Mouse (Mus musculus) spleen, adult 18-20 months (tissue): ENCODE data around the gene Sept9.
"Not testable (repeated sequence)": the region's sequence is repeated elsewhere in the genome, so short reads cannot be mapped to it uniquely, and the experiment has no call there.

Experiments used
- DNase-seq, 2 experiments: peaks; one replicate each; pipeline ENCODE4 v3.0.0; 2022; ENCODE audit warnings: mixed read lengths in 2 of 2

The Sept9 gene

DNA sequence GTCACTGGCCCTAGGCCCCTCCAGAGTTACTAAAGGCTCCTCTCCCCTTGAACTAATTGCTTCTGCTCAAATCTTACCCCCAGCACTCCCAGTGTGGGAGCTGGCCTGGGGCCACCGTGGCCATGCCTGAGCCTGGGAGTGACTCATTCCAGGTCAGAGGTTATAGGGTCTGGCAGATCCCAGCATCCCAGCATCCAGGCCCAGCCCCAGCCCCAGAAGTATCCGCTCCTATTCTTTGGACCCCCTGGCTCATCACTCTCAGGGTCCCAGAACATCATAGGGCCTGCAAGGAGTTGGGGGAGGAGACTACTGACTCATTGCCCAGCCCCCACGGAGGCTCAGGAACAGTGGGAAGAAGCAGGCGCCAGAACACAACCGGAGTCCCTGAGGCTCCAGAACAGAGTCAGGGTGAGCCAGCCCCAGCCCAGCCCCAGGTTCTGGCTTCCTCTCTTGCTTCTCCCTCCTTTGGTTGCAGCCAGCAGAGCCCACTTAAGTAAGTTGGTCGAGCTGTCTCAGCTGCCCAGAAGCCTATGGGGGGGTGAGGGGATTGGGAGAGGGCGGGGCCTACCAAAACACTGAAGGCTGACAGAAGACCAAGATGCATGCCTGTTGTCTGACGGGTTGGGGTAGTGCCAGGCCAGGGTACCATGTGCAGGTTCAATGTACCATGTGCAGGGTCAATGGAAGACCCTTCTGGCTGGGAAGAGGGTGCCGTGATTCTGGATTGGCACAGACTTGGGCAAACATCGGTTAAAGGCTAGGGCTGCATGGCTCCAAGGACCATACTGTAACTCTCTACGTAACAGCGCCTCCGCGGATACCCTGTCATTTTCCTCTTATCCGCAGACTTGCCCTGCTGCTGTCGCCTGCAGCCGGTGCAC, 132.1 kb downstream of the Sept9 start:
- DNase-seq: no peak

DNA sequence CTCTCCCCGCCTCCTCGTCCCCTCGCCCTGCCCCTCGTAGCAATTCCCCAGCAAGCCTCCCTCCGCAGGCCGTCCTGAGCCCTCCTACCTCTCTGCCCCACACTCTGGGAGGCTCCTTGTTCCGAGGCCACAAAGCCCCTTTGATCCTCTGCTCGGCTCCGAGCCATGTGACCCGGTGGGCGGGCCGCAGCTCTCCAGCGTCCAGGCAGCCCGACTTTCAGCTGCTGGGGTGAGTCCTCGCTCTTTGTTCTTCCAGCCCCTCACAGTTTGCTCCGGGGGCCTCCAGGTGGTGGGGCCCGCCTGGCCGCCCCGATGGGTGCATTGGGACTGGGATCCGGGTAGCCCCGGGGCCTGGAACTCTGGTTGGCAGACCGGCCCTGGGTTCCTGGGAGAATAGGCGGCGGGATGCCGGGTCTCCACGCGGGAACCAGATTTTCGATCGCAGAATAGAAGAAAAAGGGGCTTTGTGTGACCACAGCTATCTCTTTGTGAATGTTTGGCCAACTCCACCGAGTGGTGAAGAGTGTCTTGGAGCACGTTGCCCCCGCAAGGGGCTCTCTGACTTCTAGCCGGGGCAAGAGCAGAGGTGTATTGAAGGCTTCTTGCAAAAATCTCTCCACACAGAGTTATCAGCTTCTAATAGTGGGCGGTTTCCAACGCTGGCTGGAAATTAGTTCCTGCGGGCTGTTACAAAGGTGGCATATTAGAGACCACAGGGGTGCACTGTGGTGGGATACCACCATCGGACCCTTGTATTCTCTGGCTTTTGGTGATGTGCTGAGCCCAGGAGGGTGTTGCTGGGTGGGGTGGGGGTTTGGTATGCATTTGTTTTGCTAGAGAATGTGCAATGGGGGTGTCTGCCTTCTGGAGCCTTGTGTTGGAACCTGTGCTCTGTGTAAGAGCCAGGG, 133.0 kb downstream of the Sept9 start:
- peak; percentile 57 to 66 for DNase-seq

- no peak for DNase-seq
These were observed 133.8 kb downstream of the Sept9 start for GRCm38 (mm10) chr11:117333150-117333715.

DNA sequence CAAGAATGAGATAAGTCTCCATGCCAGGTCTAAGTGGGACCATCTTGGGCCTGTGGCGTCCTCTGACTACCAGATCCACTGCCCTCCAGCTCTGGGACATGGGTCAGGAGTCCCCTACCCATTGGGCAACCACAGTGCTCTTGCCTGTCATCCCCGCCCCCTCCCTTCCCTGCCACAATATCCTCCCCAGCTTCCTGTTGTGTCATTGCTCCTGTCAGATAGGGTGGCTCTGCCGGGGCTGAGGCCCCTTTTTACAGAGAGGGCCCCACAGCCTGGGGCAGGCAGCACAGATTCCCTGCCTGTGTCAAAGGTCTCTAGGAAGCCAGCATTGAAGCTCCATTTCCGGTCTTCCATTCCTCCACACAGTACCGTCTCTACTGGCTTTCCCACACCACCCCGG, 134.6 kb downstream of the Sept9 start:
- peak in 1 of 2 experiments; percentile 44 for DNase-seq

- no peak for DNase-seq
These were observed 135.7 kb downstream of the Sept9 start for GRCm38 (mm10) chr11:117335146-117335545.

GRCm38 (mm10) chr11:117336081-117336788, 136.8 kb downstream of the Sept9 start:
- no peak for DNase-seq

GRCm38 (mm10) chr11:117337749-117338148, 138.3 kb downstream of the Sept9 start:
- no peak for DNase-seq

DNA sequence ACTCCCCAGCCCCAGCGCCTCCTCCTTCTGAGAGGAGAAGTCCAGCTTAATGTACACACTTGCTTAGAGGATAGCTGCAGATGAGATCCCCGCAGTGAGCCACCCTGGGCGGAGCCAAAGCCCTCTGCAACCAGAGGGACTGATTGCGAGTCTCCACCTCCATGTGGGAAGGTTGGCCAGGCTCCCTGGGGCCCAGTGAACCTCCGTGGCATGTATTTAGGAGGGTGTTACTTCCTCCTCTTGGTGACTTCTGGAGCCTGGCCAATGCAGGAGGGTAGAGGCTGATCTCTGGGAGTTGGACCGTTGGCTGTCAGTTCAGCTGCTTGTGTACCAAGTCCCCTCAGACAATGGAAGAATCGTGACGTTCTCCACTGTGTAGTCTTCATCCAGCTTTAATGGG, 139.0 kb downstream of the Sept9 start:
- DNase-seq: no peak

GRCm38 (mm10) chr11:117339050-117339449, 139.6 kb downstream of the Sept9 start:
- no peak for DNase-seq

DNA sequence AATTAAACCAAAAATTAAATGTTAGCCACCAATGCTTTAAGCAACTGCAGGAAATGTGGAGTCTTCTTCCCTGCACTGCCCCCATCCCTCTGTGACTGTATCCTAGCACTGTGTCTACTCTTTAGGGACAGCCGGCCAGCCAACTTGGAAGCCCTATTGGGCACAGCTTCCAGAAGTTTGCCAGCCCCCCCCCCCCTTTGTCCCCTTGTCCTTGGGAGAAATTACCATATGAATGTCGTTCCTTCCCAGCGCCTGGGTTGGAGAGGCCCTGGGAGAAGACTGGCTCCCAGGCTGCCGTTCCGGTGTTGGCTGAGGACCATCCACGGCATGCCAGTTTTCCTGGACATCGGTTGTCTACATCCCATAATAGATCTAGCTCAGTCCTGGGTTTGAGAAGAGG, 141.8 kb downstream of the Sept9 start:
- no peak for DNase-seq

GRCm38 (mm10) chr11:117342076-117342475, 142.6 kb downstream of the Sept9 start:
- no peak for DNase-seq

DNA sequence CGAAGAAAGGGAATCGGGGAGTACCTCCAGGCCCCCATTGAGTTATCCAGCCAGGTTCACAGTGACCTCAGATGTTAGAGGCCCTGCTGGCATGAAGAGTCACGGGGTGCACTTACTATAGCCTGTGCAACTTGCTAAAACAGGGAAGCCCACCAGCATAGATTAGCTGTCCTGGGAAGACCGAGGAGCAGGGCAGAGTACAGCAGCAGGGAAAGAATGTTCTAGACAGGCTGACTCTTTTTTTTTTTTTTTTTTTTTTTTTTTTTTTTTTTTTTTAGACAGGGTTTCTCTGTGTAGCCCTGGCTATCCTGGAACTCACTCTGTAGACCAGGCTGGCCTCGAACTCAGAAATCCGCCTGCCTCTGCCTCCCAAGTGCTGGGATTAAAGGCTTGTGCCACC, 143.0 kb downstream of the Sept9 start:
- not testable (repeated sequence) for DNase-seq

DNA sequence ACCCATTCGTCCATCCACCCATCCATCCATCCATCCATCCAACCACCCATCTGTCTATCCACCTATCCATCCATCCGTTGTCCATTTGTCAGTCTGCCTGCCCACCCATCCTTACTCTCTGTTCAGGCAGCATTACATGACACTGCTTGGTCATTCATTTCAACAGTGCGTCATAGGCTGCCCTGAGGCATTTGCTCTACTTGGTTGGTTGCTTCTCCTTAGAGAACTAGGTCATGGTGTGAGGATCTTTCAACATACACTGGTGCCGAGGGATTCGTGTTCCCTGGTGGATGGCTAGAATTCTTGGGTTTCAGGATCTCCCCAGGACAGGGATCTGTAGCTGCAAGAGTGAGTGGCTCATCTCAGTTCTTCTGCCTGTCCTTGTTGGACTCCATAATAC, 144.3 kb downstream of the Sept9 start:
- DNase-seq: no peak

- DNase-seq: no peak
These were observed 145.0 kb downstream of the Sept9 start for GRCm38 (mm10) chr11:117344339-117345021.

- no peak for DNase-seq
These were observed 145.7 kb downstream of the Sept9 start for GRCm38 (mm10) chr11:117345022-117345765.

DNA sequence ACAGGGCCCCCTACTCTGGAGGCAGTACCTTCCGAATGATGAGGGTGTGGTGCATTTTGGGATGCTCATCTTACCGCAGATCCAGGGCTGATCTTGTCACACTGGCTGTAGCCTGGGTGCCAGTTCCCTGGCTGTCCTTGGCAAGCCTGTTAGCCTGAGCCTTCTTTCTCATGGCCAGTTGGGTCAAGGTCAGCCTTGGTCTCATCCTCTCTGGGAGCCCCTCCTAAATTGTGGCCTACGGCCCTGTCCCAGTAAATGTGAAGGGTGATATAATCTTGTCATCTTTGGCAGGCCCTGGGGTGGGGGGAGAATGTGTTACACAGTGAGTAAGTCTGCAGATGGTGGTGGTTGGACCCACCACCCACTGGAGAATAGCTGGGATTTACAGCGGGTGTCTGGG, 147.8 kb downstream of the Sept9 start:
- no peak for DNase-seq

DNA sequence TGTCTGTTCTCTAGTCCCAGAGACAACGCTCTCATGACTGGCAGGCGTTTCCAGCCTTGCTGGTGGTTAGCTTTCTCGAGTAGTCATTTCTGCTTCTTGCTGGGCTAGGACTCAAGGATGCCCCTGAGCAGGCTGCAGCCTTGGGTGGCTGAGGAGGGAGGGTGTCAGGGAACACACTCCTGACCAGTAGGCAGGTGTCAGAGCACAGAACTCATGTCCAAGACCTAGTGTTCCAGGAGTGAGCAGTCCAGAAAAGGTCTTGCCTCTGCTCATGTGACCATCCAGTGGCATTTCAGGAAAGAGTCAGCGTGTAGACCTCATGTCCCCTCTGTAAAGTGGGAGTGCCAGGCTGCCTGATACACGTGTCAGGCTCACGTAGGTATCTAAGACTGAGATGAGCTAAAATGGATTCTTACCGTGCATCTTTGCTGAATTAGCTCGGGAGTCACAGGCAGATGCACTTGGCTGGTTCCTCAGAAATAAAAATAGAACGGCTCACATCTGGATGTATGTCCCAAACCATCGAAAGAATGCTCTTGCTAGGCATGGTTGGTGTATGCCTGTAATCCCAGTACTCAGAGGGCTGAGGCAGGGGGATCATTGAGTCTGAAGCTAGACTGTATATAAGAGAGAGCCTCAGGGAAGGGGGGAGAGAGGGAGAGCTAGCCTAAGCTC, 149.1 kb downstream of the Sept9 start:
- no peak for DNase-seq

- peak; percentile 34 to 54 for DNase-seq
These were observed 150.2 kb downstream of the Sept9 start for GRCm38 (mm10) chr11:117349429-117350363.

- DNase-seq: no peak
These were observed 151.2 kb downstream of the Sept9 start for GRCm38 (mm10) chr11:117350462-117351222.
